Mouse (Mus musculus) liver, embryonic 16.5 days (tissue): ENCODE measurements around the gene Pum3. TPM values are rescaled to one million over a fixed set of nuclear protein-coding genes. Genes with fewer than 3 reads are reported as not detected.

Source experiments
- ATAC-seq: fragments of 200-750 bp; cut with Nextera tagmentation; 2 replicates; pipeline ENCODE4 v1.8.0; 2017; ENCODE audit warnings: low read depth, mild to moderate bottlenecking, moderate number of reproducible peaks, moderate library complexity
- H3K27ac ChIP-seq: fragments of 300-500 bp; sonication (generic); 2 replicates; pipeline ENCODE4 v1.5.1; 2014; ENCODE audit warnings: mild to moderate bottlenecking, low read length
- H3K27me3 ChIP-seq: fragments of 300-500 bp; sonication (generic); 2 replicates; pipeline ENCODE4 v1.6.1; 2014; ENCODE audit warnings: low read depth, low read length, mixed read lengths; ENCODE audit not compliant: control insufficient read depth, insufficient read depth
- H3K36me3 ChIP-seq: fragments of 300-500 bp; sonication (generic); 2 replicates; pipeline ENCODE4 v1.6.1; 2014; ENCODE audit warnings: mild to moderate bottlenecking; ENCODE audit not compliant: control insufficient read depth, insufficient read depth
- H3K4me1 ChIP-seq: fragments of 300-500 bp; sonication (generic); 2 replicates; pipeline ENCODE4 v1.6.1; 2014; ENCODE audit warnings: low read depth, low read length, mixed read lengths; ENCODE audit not compliant: control insufficient read depth
- H3K4me2 ChIP-seq: fragments of 300-500 bp; sonication (generic); 2 replicates; pipeline ENCODE4 v1.6.1; 2014; ENCODE audit warnings: low read depth, low read length, mixed read lengths
- H3K4me3 ChIP-seq: fragments of 300-500 bp; sonication (generic); 2 replicates; pipeline ENCODE4 v1.5.1; 2014; ENCODE audit warnings: low read depth, mild to moderate bottlenecking, low read length
- H3K9ac ChIP-seq: fragments of 300-500 bp; sonication (generic); 2 replicates; pipeline ENCODE4 v1.6.1; 2014; ENCODE audit warnings: low read depth, low read length
- H3K9me3 ChIP-seq: fragments of 300-500 bp; sonication (generic); replicated peaks from 2 replicates; pipeline ENCODE4 v1.6.1; 2016; ENCODE audit warnings: low read length; ENCODE audit not compliant: control insufficient read depth
- WGBS: fragments of 180-500 bp; shearing (Covaris S2); extraction: QIAGEN DNeasy Blood & Tissue Kit; methylation state at CpG from one replicate; pipeline ENCODE4 v1.1.7; 2014; ENCODE audit not compliant: insufficient replicate concordance; 5-methylcytosine and 5-hydroxymethylcytosine counted together
- polyA plus RNA-seq: library from polyadenylated mRNA; unstranded; fragments of >200 nt; fragmentation: Nextera tagmentation; extraction: Ambion mirVana; gene quantifications from 2 replicates; pipeline ENCODE4 v1.2.1, GENCODE M21; 2015

The Pum3 gene
- polyA plus RNA-seq, 1 experiment from 2014 or later = 25.3 TPM

GRCm38 (mm10) chr19:27383266-27383665, 46.4 kb downstream of the Pum3 start:
- Histone ChIP-seq H3K36me3 (no peaks in the 10 kb centered on the region), H3K4me2 (no peak overlapping the region), H3K9me3 (no peaks in the 10 kb centered on the region), H3K9ac (no peak overlapping the region), H3K27me3 (no peaks in the 10 kb centered on the region), H3K4me1 (no peaks in the 10 kb centered on the region), H3K4me3 (no peak overlapping the region), H3K27ac (no peak overlapping the region)
- ATAC-seq = no peak
- 64% methylated on average over 5 of the region's 5 CpGs for WGBS

DNA sequence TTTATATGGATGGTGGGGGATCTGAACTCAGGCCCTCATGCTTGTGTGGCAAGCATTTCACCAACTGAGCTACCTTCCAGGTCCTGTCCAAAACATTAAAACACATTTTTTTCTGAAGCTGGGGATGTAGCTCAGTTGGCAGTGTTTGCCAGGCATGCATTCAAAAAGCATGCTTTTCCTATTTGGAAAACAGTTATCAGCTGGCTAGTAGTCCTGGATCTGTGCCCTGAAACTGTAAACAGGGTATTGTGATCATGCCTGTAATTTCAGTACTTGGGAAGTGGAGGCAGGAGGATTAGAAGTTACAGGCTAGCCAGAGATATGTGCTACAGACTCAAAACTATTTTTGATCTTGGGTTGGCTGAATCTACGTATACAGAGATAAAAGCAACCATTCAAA, 47.5 kb downstream of the Pum3 start:
- no peaks in the 10 kb centered on the region for H3K4me1 ChIP-seq
- H3K9ac ChIP-seq = no peak overlapping the region
- H3K27me3 ChIP-seq = no peaks in the 10 kb centered on the region
- no peaks in the 10 kb centered on the region for H3K36me3 ChIP-seq
- no peak overlapping the region for H3K4me3 ChIP-seq
- H3K9me3 ChIP-seq = no peaks in the 10 kb centered on the region
- no peak overlapping the region for H3K27ac ChIP-seq
- ATAC-seq = no peak
- 77% methylated on average over 1 of the region's 1 CpGs for WGBS
- H3K4me2 ChIP-seq = no peak overlapping the region

- H3K36me3 ChIP-seq = no peaks in the 10 kb centered on the region
- no peak overlapping the region for H3K4me3 ChIP-seq
- H3K27ac ChIP-seq = no peak overlapping the region
- H3K9ac ChIP-seq = no peak overlapping the region
- H3K27me3 ChIP-seq = no peaks in the 10 kb centered on the region
- H3K4me1 ChIP-seq = no peaks in the 10 kb centered on the region
- H3K9me3 ChIP-seq = no peaks in the 10 kb centered on the region
- no peak overlapping the region for H3K4me2 ChIP-seq
- 63% methylated on average over 2 of the region's 2 CpGs for WGBS
- ATAC-seq = no peak
Measured at GRCm38 (mm10) chr19:27379712-27380401, 49.8 kb downstream of the Pum3 start.

- H3K9me3 ChIP-seq = no peaks in the 10 kb centered on the region
- WGBS = 72% methylated on average over 2 of the region's 2 CpGs
- no peak overlapping the region for H3K27ac ChIP-seq
- no peaks in the 10 kb centered on the region for H3K27me3 ChIP-seq
- no peaks in the 10 kb centered on the region for H3K36me3 ChIP-seq
- no peak overlapping the region for H3K4me3 ChIP-seq
- no peaks in the 10 kb centered on the region for H3K4me1 ChIP-seq
- ATAC-seq = no peak
- no peak overlapping the region for H3K4me2 ChIP-seq
- H3K9ac ChIP-seq = no peak overlapping the region
Measured at GRCm38 (mm10) chr19:27370784-27371183, 58.8 kb downstream of the Pum3 start.

GRCm38 (mm10) chr19:27370174-27370573, 59.5 kb downstream of the Pum3 start:
- no peak overlapping the region for H3K4me2 ChIP-seq
- WGBS = 47% methylated on average over 2 of the region's 2 CpGs
- no peak overlapping the region for H3K9ac ChIP-seq
- H3K36me3 ChIP-seq = no peaks in the 10 kb centered on the region
- H3K9me3 ChIP-seq = no peaks in the 10 kb centered on the region
- no peak for ATAC-seq
- no peaks in the 10 kb centered on the region for H3K4me1 ChIP-seq
- no peak overlapping the region for H3K27ac ChIP-seq
- H3K4me3 ChIP-seq = no peak overlapping the region
- H3K27me3 ChIP-seq = no peaks in the 10 kb centered on the region

DNA sequence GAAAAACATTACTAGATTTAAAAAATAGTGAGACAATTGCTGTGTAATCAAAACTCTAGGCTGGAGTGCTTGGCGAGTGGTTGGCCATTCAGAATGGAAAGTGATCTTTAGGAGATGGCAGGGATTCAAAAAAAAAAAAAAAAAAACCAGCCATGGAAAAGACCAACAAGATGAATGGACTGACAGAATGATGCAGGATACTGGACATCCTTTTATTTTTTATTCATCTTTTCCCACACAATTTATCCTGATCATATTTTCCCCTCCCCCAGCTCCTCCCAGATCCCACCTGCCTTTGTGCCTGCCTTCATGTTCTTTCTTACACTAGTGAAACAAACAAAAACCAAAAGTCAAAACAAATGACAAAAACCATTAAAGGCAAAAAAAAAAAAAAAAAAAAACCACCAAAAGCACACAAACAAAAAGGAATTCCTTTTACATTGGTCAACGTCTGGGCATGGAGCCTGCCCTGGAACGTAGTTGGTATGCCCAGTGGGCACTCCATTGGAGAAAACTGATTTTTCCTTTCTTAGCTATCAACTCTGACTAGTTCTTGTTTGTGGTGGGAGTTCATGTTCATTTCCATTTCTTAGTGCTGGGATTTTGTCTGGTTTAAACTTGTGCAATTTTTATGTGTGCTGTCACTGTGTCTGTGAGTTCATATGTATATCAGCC, 60.0 kb downstream of the Pum3 start:
- H3K27ac ChIP-seq = no peak overlapping the region
- H3K27me3 ChIP-seq = no peaks in the 10 kb centered on the region
- no peak overlapping the region for H3K4me3 ChIP-seq
- H3K36me3 ChIP-seq = no peaks in the 10 kb centered on the region
- H3K4me2 ChIP-seq = no peak overlapping the region
- WGBS = 51% methylated on average over 3 of the region's 3 CpGs
- H3K9me3 ChIP-seq = no peaks in the 10 kb centered on the region
- no peak for ATAC-seq
- no peaks in the 10 kb centered on the region for H3K4me1 ChIP-seq
- no peak overlapping the region for H3K9ac ChIP-seq

GRCm38 (mm10) chr19:27366113-27366746, 63.4 kb downstream of the Pum3 start:
- H3K27me3 ChIP-seq = no peaks in the 10 kb centered on the region
- H3K36me3 ChIP-seq = no peaks in the 10 kb centered on the region
- no peaks in the 10 kb centered on the region for H3K9me3 ChIP-seq
- 66% methylated on average over 10 of the region's 10 CpGs for WGBS
- no peak overlapping the region for H3K27ac ChIP-seq
- no peak overlapping the region for H3K9ac ChIP-seq
- ATAC-seq = no peak
- no peaks in the 10 kb centered on the region for H3K4me1 ChIP-seq
- no peak overlapping the region for H3K4me3 ChIP-seq
- no peak overlapping the region for H3K4me2 ChIP-seq

- no peaks in the 10 kb centered on the region for H3K4me1 ChIP-seq
- no peak overlapping the region for H3K9ac ChIP-seq
- peak overlapping the region; percentile 26; the same call in 1 of the 2 replicates for H3K4me3 ChIP-seq
- ATAC-seq = peak; percentile 81
- no peaks in the 10 kb centered on the region for H3K9me3 ChIP-seq
- H3K4me2 ChIP-seq = peak overlapping the region; percentile 36
- 19% methylated on average over 8 of the region's 8 CpGs for WGBS
- H3K27ac ChIP-seq = 0 out of 2 replicates have a peak overlapping the region, but pooled peaks have one; percentile 19
- no peaks in the 10 kb centered on the region for H3K36me3 ChIP-seq
- H3K27me3 ChIP-seq = no peaks in the 10 kb centered on the region
Measured at GRCm38 (mm10) chr19:27364521-27364931, 65.1 kb downstream of the Pum3 start.

DNA sequence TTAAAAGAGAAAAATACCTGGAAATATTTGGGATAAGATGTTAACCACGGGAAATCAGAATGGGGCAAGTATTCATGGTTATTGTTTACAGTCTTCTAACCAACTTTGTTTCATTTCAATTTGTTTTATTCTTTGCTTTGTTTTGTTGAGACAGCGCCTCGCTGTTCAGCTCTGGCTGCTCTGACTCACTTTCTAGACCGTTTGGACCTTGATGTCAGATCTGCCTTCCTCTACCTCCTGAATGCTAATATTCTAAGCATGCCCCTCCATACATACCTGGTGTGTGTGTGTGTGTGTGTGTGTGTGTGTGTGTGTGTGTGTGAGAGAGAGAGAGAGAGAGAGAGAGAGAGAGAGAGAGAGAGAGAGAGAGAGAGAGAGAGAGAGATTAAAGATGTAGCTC, 65.7 kb downstream of the Pum3 start:
- no peak for ATAC-seq
- WGBS = 48% methylated on average over 4 of the region's 4 CpGs
- H3K9ac ChIP-seq = no peak overlapping the region
- peak overlapping the region; percentile 36; the same call in 1 of the 2 replicates for H3K4me2 ChIP-seq
- no peaks in the 10 kb centered on the region for H3K9me3 ChIP-seq
- no peak overlapping the region for H3K4me3 ChIP-seq
- H3K27ac ChIP-seq = no peak overlapping the region
- no peaks in the 10 kb centered on the region for H3K36me3 ChIP-seq
- no peaks in the 10 kb centered on the region for H3K4me1 ChIP-seq
- no peaks in the 10 kb centered on the region for H3K27me3 ChIP-seq
